Mouse (Mus musculus): Measurements from ENCODE around the gene A930002H24Rik. TPM values are rescaled to one million over a fixed set of nuclear protein-coding genes. Genes with fewer than 3 reads are reported as not detected.
"Not testable (repeated sequence)": the region's sequence is repeated elsewhere in the genome, so short reads cannot be mapped to it uniquely, and the experiment has no call there.

Gene A930002H24Rik
- total RNA-seq (2021): 0.78 and 1.5 TPM in 2 replicates
- long read RNA-seq, experiment 1: 0 reads
- long read RNA-seq, experiment 2, partial matches to known transcripts: 0 of 1 reads
- long read RNA-seq, experiment 2, other reads (novel, unspliced or antisense): 0 of 1 reads

GRCm38 (mm10) chr17:63863647-63864149 lies at the start of gene A930002H24Rik:
Gene A930002H24Rik, minus strand, starts transcription at chr17:63863791.
- DNase-seq: peak; percentile 100

- no peak for DNase-seq
These were observed 45.7 kb upstream of the A930002H24Rik start for GRCm38 (mm10) chr17:63909297-63909696.

GRCm38 (mm10) chr17:63897050-63897449 lies 33.5 kb upstream of the A930002H24Rik start:
- DNase-seq: no peak

- no peak for DNase-seq
These were observed 32.2 kb upstream of the A930002H24Rik start for GRCm38 (mm10) chr17:63895829-63896228.

DNA sequence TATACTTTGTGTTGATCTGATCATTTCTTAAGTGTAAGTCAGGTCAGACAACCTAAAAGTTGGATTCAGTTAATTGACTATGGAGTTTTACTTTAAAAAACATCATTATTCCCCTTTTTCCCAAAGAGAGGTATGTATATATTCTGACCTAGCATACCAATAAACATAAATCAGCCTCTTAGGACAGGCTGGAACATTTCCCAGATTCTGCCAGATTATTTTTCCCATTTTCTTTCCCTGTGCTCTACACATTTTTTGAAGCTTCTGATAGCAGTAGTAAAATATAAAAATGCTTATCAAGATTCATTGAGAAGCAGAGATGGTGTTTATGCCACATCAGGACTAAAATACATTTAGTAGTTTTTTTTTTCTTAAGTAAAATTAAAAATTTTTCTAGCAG lies 27.0 kb upstream of the A930002H24Rik start:
- DNase-seq: no peak

DNA sequence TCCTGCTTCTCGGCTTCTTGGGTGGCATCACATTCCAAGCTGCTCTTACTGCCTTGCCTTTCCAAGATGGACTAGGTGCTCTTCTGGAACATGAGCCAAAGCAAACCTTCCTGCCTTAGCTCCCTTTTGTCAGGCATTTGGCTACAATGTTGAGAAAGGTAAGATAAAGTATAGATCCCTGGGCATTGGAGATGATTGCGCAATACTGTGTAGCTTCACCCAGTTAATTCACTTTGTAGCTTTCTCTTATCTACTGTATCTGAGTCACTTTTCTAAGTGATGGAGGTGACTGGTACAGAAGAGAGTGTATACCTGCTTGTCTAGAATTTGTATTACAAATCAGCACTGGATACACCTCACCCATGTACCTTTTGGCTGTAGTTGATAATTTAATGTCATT lies 23.4 kb upstream of the A930002H24Rik start:
- no peak for DNase-seq

- DNase-seq: peak; percentile 27
These were observed 16.4 kb upstream of the A930002H24Rik start for GRCm38 (mm10) chr17:63880009-63880408.

DNA sequence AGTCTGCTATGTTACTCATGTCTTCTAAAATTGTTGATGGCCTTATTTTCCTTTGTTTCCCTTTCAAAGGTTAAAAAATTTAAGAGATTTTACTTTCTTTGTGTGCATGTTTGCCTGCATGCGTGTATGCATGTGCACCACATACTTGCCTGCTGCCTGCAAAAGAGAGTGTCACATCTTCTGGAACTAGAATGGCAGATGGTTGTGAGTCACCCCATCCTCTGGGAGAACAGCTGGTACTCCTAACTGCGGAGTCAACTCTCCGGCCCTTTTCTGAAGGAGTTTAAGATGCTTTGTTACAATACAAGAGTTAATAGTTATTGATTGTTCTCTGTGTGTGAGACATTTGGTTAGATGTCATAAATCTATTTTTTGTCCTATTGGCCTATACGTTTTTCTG lies 15.3 kb upstream of the A930002H24Rik start:
- no peak for DNase-seq

GRCm38 (mm10) chr17:63871773-63872172 lies 8.2 kb upstream of the A930002H24Rik start:
- DNase-seq: no peak

- DNase-seq: peak; percentile 75
These were observed 580 bp upstream of the A930002H24Rik start for GRCm38 (mm10) chr17:63864171-63864571.

- peak; percentile 15 for DNase-seq
These were observed 470 bp downstream of the A930002H24Rik start, which contains the start of gene Fer for GRCm38 (mm10) chr17:63863012-63863630. Gene Fer, plus strand, starts transcription at chr17:63863062.

DNA sequence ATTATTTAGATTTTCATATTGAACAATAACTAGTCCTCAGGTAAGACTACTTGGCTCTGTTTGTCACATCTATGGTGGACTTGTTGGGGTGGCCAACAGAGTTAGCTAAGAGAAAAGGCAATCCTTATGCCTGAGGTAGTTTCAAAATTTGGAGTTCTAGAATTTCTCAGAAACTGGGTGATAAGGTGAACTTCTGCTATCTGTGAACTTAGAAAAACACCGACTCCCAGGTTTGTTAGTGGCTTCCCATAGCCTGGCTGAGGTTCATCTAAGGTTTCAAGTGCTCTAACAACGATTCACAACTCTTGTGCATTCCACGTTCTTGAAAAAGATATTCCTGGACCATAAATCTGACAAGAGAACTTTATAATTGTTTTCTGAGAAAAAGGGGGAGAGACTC lies 1.2 kb downstream of the A930002H24Rik start:
- DNase-seq: no peak

GRCm38 (mm10) chr17:63860988-63861387 lies 2.6 kb downstream of the A930002H24Rik start:
- DNase-seq: peak; percentile 24

DNA sequence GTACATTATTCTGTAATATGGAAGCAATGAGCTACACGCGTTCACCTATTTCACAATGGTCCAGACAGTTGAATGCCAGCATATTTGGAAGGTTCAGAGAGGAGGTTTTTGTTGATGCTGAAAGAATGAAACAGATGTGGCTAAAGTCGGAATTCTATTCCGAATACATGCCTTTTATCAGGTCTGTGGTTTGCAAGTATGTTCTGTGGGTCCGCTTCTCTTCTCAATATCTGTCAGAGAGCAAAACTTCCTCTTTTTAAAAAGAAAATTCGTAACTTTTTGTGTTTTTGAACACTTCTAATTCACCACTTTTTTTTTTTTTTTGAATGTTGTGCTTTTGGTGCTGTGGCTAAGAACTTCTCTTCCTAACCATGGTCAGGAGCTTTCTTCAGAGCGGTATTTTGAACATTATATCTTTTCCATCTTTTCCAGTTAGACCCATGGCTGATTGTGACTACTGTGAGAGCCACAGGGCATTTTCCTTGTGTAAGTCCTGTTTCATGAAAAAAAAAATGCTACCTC lies 6.5 kb downstream of the A930002H24Rik start:
- DNase-seq: no peak

GRCm38 (mm10) chr17:63850016-63850415 lies 13.6 kb downstream of the A930002H24Rik start:
- no peak for DNase-seq

- peak; percentile 92 for DNase-seq
These were observed 14.0 kb downstream of the A930002H24Rik start for GRCm38 (mm10) chr17:63849566-63849965.

- peak; percentile 24 for DNase-seq
These were observed 14.4 kb downstream of the A930002H24Rik start for GRCm38 (mm10) chr17:63849151-63849550.

GRCm38 (mm10) chr17:63845766-63846165 lies 17.8 kb downstream of the A930002H24Rik start:
- DNase-seq: not testable (repeated sequence)

DNA sequence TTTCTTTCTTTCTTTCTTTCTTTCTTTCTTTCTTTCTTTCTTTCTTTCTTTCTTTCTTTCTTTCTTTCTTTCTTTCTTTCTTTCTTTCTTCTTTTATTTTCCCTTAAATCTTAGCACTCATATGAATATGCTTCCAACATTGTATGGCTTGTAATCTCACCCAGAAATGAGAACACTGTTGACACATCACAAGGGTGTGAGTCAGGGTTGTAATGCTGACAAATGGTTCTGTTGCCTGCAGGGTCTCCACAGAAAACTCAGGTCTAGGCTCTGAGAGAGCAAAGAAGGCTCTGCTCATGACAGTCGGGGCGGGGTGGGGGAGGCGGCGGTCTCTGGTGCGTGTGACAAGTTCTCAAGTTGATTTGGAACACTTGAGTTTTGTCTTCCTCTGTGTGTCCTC lies 18.7 kb downstream of the A930002H24Rik start:
- DNase-seq: no peak

DNA sequence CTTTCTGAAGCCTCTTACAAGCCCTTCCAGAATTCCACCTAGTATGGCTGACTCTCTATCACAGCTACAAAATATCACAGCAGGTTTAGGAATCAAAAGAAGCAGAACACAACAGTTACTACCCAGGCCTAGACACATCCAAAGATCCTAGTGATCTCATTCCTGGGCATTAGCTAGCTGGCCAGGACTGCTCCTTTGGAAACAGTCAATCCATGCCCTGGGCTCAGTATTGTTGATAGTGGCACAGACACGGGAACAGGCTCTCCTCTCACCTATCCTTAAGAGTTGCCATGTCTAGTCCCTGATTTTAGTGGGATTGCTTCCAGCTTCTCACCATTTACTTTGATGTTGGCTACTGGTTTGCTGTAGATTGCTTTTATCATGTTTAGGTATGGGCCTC lies 21.4 kb downstream of the A930002H24Rik start:
- DNase-seq: no peak

DNA sequence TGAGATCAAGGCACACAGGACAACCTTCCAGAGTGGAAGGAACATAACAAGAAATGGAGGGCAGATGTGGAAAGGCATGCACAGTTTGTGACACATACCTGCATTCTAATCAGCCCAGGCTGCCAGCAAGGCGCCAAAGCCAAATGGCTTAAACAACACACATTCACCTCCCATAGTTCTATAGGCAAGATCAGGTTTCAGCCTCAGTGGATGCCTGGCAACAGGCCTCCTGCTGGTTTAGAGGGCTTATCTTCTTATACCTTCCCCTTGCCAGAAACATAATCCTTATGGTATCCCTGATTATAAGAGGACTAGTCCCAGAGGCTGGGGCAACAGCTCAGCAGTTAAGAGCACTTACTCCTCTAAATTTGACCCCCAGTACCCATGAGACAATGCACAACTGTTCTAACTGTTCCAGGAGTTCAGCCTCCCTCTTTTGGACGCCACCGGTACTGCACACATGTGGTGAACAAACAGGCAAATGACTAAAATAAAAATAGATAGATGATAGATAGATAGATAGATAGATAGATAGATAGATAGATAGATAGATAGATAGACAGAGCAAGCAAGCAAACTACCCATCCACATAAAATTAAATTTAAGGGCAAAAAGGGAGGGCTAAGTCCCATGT lies 23.8 kb downstream of the A930002H24Rik start:
- no peak for DNase-seq

DNA sequence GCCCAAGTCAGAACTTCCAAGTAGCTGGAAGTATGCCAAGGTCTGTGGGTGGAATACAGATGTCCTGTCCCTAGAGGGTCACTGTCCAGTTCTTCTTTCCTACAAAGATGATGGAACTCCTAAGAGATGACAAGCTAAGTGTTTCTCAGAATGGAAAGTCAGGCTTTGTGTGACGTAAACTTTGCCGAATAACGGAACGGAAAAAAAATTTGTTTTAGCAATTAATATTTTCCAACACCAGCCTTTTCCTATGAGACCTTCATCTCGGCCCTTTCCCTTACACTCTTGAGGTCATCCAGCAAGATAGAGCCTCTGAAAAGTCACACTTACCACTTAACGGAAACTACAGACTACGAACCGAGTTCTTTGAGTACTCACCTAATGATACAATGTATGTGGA lies 25.4 kb downstream of the A930002H24Rik start:
- no peak for DNase-seq

GRCm38 (mm10) chr17:63836641-63837040 lies 26.9 kb downstream of the A930002H24Rik start:
- no peak for DNase-seq

Data from adrenal gland, postnatal 14 days (tissue).